Mouse (Mus musculus) lung, postnatal 10 days (tissue): ENCODE data around the gene Rec114.

Experiments used
- DNase-seq: peaks from one replicate; pipeline ENCODE4 v3.0.0; 2021

Rec114 gene

DNA sequence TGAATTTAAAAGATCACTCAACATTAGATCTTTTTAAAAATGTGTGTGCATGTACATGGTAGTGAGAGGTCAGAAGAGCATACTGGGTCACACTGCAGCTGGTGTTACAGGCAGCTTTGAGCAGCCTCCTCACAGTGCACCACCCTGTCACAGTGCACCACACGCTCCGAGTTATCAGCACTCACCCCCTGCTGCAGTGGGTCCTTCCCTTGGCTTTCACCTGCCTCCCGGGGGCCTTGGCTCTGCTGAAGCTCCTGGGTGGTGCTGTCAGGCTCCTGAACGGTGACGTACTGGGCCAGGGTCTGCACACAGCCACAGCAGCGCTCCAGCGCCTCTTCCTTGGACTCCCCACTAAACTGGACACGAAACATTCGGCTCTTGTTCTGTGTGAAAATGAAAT, 83.8 kb downstream of the Rec114 start:
- DNase-seq = no peak

DNA sequence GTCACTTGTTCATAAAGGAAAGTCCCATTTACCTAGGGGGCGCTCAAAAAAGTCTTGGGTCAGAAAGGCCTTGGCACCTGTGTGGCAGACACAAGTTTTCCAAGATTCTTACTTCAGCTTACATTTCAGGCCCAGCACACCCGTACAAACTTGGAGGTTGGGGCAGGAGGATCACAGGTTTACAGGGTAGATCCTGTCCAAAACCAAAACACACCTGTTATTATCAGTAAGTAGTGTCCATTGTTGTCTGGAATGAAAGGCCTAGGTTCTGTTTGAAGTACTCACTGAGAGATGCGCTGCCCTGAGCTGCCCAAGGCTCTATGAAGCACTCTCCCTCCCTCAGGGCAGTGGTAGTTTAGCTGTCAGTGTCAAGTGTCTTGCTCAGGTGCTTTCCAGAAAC, 84.4 kb downstream of the Rec114 start:
- DNase-seq = no peak

DNA sequence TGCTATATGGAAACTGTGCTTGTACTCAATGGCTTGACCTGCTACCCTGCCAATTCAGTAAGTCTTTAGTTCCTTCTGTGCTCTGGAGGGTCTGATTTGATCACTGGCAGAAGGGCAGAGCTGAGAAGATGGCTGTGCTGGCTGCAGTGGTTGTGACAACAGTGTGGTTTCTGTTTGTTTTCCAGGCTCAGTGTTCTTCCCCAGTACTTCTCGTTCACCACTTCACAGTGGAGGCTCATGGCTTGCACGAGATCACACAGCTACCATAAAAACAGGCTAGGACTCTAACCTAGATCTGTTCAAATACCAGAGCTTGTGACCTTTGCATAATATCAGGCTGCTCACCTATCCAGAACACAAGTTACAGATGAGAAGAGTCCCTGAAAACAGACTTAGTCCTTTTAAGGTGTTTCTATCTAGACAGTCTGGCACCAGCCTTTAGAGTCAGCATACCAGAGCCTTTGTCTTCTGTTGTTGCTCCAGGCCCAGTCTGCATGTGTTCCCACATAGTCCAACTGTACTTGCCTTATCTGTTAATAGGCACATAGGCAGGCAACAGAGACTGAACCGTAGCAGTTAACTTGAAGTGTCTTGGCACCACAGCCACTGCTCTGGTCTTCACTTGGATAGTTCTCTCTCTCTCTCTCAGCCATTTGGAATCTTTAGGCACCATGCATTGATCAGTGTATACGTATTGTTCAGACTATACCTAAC, 85.0 kb downstream of the Rec114 start:
- DNase-seq = no peak

DNA sequence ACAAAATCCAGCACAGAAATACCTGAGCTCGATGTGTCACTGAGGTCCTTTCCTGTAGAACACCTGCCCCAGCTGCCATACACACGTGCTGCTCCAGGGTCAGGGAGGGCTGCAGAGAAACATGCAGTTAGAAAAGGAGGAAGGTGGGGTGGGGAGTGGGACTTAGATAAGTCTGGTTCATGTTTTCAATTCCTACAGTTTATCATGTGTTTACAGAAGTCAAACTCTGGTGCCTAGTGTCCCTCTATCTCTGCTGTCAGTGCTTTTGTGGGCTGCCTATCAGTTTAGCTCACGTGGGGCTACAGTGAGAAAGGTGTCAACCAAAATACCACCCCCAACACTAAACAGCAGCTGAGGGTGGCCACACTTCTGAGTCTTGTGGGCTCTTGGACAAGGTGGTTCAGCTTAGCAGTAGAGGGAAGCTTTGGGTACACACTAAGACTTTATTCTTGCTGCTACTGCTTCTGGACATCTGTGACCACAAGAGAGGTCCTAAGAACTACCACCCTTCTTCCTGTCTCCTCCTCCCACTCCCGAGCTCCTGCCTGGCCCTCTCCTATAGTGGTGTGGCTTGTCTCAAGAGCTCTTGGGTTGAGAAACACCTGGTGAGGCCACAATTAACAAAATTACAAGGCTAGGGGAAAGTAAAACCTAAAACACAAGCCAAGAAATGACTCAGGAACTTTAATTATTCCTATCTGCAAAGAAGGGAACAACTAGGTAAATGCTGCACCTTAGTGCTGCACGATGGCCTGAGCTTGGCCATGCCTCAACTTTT, 85.8 kb downstream of the Rec114 start:
- no peak for DNase-seq

DNA sequence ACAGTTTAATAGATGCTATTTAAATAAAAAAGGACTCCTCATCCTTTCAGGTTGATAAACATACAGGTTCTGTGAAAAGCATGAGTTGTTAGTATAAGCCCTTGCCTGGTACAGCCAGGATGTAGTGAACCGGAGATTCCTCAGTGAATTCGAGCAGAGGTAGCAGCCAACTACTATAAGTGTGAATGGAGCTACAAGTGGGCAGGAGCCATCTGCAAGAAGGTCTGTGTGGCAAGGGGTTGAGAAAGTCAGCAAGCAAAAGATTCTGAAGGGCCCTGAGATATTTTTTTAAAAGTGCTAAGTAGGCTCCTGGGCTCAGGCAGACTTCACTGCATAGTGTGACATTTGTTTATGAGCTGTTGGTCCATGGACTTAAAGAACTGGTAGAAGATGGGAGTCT, 86.9 kb downstream of the Rec114 start:
- DNase-seq = no peak

DNA sequence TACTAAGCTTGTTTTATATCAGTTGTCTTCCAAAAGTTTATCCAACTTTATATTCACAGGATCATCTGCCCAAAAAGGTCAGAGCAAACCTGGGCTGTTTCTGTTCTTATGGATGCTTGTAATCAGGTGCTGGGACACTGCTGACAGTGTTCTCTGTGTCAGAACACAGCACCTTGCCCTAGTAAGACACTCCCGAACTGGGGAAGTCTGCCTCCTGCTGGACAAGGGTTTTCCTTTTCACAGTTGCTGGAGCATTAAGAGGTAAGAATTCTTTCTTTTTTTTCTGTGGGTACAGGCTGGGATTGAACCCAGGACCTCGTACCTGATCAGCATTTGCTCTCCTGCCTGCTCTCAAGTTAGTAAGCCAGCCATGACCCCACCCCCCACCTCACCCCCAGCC, 87.4 kb downstream of the Rec114 start:
- DNase-seq = peak; percentile 41

DNA sequence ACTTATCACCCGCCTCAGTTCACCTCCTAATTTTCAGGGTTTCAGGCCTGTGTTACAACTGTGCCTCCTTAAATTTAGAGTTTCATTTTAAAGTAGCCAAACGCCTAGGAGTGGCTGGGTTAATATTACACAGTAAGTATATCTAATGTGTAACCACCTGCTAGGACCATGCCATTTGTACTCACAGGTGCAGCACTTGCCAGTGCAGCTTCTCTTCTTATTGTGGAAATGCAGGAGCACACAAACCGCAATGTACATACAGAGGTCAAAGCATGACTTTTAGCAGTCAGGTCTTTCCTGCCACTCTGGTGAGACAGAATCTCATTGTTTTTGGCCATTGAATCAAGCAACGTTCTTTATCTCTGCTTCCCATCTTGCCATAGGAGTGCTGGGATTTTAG, 89.3 kb downstream of the Rec114 start:
- no peak for DNase-seq

DNA sequence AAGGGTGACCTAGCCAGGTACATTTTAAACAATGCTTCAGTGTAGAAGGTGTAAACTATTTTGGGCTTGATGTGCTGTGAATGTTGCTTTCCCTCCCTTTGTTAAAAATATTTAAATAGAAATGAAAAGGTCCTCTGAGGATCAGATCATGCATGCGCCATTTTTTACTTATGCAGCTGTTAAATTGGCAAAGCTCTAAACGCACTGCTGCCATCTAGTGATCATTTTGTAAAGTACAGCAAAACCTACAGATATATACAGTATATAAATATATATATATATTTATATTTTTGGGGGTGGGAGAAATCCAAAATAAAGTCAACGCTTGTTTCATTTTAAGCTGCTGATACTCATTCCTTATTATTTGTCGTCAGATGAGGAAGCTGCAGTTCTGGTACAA, 91.8 kb downstream of the Rec114 start:
- peak; percentile 61 for DNase-seq

DNA sequence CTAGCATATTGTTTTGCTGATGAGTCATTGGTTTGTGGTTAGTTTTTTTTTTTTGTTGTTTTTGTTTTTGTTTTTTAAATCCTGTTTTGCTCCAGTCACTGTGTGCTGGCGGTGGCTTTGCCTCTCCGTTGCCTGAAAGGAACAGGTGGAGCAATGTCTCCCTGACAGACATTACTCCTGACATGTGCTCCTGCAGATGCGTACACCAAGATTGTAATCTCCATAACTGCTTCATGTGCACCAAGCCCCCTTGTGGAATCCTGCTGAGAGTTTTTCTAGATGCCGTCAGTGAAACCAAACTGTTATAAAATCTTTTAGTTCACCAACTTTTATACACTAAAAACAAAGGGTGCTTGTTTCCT, 94.5 kb downstream of the Rec114 start:
- DNase-seq = no peak

DNA sequence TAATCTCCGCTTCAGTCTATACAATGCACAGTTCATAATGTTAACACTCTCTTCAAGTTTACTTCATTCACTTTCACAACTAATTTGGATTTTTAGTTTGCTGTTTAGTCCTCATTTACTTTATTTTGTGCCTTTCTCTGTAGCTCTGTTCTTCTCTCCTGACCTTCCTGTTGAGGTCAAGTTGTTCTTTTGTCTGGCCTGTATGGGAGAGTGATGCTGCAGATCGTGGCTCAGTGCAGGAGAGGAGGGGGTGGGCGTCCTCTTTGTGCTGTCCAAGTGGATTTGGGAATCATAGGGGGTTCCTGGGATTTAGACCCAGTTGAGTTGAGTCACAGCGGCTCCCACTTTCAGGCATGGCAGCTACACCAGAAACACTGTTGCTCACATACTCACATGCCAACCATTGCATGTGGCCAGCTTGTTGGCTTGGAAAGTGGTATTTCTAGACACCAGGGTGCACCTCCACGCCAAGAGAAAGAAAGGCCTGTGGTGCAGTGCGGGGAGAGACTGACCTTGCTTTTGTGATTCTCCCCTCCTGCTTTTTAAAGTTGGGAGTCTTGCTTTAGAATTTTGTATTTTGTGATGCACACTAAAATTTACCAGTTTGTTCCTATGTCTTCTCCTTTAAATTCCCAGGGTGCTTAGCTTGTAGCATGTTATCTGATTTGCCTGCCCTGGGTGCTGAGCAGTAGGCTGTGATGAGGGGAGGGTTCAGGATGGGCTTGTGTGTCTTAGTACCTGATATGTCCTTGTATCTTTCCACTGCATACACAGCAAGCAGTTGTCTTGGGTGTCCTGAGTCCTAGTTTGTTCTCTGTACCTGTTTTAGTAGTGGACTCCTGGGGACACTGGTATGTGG, 95.1 kb downstream of the Rec114 start:
- no peak for DNase-seq

DNA sequence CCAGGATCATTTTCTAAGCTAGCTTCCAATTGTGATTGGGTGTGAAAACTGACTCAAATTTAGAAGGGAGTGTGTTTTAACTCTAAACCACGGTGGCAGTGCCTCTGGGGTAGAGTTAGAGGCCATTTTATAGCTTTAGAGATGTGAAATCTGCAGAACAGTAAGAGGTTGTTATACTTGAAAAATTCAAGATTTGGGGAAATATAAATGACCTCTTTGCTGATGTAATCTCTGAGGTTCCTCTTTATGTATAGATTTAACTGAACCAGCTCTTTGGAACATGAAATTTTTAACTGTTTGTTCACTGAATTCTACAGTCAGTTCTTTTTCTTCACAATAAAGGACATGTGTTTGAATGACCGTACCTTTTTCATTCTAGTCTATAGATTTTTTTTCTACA, 113.3 kb downstream of the Rec114 start:
- DNase-seq = no peak

DNA sequence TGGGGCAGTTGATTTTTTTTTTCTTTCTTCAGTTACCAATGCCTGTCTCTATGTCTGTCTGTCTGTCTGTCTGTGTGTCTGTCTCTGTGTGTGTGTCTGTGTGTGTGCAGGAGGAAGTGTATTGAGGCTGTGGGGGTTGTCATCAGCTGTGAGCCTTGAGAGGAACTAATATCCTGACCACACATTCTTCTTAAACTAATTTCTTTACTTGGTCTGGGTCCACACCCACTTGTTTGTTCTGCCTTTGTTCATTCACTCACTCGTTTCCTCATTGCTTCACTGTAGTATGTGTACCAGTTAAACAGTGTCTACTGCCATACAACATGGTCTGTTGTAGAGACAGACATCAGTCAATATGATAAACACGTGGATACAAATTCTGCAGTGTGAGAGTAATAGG, 116.6 kb downstream of the Rec114 start:
- no peak for DNase-seq

DNA sequence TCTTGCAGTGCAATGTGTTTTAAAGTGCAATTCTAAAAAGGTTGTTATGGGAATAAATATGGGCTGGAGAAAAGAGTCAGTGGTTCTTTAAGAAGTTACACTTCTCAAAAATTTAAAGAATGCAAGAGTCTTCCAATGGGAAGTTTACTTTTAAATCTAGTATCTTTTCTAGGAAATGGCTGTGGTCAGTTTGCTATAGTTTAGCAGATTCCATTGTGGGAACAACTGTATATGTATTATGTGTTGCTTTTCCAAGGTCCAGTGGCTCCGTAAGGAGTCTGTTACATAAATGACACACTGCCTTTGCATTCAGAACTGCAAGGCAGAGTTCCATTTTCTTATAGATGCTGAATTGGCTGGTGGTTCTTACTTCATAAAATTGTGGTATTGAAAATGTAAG, 120.8 kb downstream of the Rec114 start:
- DNase-seq = no peak

DNA sequence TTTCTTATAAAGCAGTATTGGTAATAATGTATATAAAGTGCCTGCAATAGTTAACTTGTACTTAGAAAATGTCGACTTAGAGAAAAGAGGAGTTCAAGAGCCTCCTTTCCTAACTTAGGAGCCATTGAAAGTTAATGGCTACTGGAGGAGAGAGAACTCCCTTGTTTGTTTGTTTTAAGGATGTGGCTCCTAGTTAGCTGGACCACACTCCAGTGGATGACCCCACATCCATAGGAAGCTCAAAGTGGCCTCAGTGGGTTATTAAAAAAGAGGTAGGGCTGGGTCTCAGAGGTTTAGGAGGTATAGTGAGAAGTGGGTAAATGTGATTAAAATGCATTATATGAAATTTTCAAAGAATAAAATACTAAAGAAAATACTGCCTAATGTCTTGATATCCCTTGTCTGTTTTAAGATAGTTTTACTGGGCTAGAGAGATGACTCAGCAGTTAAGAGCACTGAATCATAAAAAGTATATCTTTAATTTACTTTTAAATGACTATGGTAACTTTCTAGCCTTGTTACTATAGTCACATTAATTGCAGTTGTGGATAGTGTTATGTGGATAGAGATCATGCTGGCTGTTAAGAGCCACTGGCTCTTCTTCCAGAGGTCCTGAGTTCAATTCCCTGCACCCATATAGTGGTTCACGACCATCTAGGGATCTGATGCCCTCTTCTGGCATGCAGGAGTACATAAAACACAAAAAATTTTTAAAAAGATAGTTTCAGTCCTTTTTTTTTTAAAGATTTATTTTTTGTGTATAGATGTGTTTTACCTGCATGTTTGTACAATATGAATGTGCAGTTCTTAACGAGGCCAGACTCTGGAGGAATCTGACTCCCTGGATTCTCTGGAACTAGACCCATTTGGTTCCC, 128.5 kb downstream of the Rec114 start:
- no peak for DNase-seq

DNA sequence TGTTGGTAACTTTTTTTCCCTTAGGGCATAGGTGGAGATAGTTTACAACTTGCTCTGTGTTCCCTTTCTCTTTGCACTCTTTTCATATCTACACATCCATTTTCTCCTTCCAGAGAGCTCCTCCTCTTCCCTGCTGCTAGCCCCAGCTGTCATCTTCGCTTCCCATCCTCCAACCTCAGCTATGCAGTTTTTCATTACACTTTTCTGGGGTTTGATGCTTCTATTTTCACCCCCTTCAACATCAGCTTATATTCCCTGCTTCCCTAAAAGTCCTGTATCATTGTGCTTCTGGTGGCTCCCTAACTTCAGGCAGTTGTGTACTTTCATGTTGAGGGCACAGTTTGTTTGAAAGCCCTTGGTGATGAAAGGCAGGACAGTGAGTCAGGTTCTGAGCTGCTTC, 130.0 kb downstream of the Rec114 start:
- no peak for DNase-seq
